Mouse (Mus musculus): Measurements from ENCODE around the gene Stub1. TPM values are rescaled to one million over a fixed set of nuclear protein-coding genes. Genes with fewer than 3 reads are reported as not detected.

The Stub1 gene
- total RNA-seq, 1 experiment from 2014 or later = 74.8 TPM

DNA sequence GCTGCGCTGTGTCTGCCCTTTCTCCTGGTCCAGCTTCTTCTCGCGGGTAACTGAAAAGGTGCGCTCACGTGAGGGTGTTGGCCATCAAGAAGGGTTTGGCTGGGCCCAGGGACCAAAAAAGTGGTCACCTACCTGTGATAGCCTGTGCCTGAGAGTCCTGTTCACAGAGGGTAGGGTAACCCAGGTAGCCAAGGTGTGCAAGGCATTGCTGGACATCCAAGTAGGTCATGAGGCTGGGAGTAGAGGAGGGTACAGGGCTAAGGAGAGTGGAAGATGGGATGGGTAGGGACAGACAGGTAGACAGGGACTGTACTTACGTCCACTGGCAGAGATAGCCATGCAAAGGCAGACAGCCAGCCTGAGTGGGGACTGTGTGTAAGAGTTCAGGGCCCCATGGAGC is 7.3 kb upstream of the Stub1 start:
- ATAC-seq (ENCODE audit: extremely low read depth, insufficient number of reproducible peaks, low FRiP score, poor library complexity, severe bottlenecking) = no peak

GRCm38 (mm10) chr17:25839455-25840235 is 6.4 kb upstream of the Stub1 start:
- no peak for ATAC-seq (ENCODE audit: extremely low read depth, insufficient number of reproducible peaks, low FRiP score, poor library complexity, severe bottlenecking)

- ATAC-seq (ENCODE audit: extremely low read depth, insufficient number of reproducible peaks, low FRiP score, poor library complexity, severe bottlenecking) = no peak
These were observed 5.7 kb upstream of the Stub1 start for GRCm38 (mm10) chr17:25838904-25839303.

- no peak for ATAC-seq (ENCODE audit: extremely low read depth, insufficient number of reproducible peaks, low FRiP score, poor library complexity, severe bottlenecking)
These were observed 4.3 kb upstream of the Stub1 start for GRCm38 (mm10) chr17:25837533-25837932.

GRCm38 (mm10) chr17:25837076-25837410 is 3.8 kb upstream of the Stub1 start, which contains the start of gene Rhbdl1:
Gene Rhbdl1, minus strand, starts transcription at chr17:25837295.
- no peak for ATAC-seq (ENCODE audit: extremely low read depth, insufficient number of reproducible peaks, low FRiP score, poor library complexity, severe bottlenecking)

- no peak for ATAC-seq (ENCODE audit: extremely low read depth, insufficient number of reproducible peaks, low FRiP score, poor library complexity, severe bottlenecking)
These were observed 3.3 kb upstream of the Stub1 start for GRCm38 (mm10) chr17:25836397-25837075.

- ATAC-seq (ENCODE audit: extremely low read depth, insufficient number of reproducible peaks, low FRiP score, poor library complexity, severe bottlenecking) = no peak
These were observed 2.6 kb upstream of the Stub1 start for GRCm38 (mm10) chr17:25835816-25836215.

DNA sequence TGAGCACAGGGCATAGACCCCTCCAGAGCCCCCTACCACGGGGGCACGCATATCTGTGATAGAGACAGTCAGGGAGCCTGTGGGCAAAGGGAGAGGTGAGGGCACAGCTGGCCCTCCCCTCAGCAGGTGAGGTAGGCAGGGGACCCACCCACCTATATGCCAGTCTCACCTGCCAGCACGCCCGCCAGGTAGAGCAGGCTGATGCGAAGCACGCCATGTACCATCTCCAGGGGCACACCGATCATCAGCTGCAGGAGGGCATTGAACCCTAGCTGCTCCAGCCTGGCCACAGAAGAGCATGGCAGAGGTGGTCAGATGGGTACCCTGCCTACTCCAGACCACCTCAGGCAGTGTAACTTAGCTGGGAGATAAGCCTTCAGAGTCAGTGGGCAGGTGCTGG is 2.1 kb upstream of the Stub1 start:
- ATAC-seq (ENCODE audit: extremely low read depth, insufficient number of reproducible peaks, low FRiP score, poor library complexity, severe bottlenecking) = no peak

GRCm38 (mm10) chr17:25834595-25835222 is 1.5 kb upstream of the Stub1 start:
- ATAC-seq (ENCODE audit: extremely low read depth, insufficient number of reproducible peaks, low FRiP score, poor library complexity, severe bottlenecking) = no peak

DNA sequence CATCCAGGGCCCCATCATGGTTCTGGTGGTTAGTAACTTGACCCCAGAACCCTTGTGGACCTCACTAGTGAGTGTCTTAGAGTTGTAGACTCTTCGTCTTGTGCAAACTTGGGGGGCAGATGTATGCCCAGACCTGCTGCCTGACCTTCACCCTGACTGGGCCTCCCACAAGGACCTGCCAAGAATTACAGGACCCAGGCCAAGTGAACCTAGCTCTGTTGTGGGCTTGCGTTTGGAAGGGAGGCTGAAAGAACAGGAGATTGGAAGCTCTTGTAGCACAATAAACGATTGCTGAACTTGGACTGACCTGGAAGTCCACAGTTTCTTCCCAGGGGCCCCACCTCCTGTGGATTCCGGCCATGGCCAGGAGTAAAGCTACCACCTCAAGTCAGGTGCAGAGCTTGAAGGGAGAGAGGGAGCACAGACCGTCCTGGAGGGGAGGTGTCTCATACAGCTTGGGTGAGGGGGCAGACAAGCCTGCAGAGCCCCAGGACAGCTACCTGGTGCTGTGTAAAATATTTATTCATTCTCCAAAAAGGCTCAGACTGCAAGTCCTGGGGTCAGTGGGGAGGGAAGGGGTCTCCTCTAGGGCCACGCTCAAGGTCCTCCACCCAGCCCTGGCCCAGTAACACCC is 874 bp upstream of the Stub1 start:
- no peak for ATAC-seq (ENCODE audit: extremely low read depth, insufficient number of reproducible peaks, low FRiP score, poor library complexity, severe bottlenecking)

DNA sequence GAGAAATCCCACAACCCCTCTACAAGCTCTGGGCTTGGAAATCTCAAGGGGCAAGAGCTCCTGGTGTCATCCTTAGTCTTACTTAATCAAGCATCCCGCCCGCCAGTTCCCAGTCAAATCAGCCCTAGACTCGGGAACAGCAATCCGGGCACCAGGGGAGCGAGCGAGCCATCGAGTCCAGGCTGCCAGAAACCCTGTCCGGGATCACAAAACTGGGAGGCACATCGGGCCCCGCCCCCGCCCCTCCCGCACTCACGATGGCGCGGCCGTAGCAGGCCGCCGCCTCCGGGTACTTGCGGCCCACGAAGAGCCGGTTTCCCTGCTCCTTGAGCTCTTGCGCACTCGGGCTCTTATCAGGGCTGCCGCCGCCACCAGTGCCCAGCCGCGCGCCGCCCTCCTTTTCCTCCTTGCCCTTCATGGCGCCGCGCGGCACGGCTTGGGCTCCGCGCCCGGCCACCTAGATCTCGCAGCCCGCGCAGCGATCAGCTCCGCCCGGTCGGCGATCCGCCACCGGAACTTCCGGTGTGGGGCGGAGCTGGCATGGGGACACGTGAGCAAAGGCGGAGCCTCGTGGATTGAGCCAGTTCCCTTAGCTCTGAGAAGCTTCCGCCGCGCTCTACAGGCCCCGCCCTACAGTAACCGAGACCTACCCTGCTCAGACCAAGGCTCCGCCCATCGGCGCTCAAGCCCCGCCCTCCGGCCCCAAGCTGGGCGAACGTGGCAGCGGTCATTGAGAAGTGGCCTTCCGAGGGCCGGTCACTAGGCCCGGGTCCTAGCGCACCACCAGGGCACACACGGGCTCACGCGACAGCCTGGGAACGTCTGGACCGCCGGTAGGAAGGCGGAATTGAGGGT is 541 bp downstream of the Stub1 start:
- peak; percentile 89 for ATAC-seq (ENCODE audit: extremely low read depth, insufficient number of reproducible peaks, low FRiP score, poor library complexity, severe bottlenecking)

DNA sequence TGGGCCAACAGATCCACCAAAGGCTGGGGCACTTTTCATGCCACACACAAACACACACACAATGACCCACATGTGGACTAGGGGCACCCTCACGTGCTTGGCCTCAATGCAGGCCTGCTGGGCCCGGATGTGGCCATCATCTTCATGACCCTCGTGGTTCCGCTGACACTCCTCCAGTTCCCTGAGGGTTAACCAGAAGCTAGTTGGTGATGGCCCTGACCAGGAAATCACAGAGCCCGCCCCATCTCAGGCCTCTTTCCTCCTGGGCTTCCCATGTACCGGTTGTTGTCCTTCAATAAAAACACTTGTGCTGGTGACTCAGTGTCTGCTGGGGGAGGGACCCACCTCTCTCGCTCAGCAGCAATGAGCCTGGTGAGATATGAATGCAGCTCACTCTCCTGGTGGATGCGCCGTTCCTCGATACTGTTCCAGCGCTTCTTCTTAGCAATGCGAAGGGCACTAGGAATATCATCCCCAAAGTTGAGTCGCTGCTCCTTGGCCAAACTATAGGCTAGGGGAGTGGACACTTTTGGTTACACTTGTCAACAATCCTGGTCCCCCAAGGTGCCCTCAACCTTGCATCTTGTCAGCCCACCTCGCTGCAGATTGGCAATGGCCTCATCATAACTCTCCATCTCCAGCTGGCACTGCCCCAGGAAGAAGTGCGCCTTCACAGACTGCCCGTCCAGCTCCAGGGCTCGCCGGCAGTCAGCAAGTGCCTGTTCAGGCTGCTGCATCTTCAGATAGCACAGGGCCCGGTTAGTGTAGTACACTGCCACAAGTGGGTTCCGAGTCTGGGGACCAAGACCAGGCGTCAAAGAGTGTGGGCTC is 1.5 kb downstream of the Stub1 start:
- no peak for ATAC-seq (ENCODE audit: extremely low read depth, insufficient number of reproducible peaks, low FRiP score, poor library complexity, severe bottlenecking)

GRCm38 (mm10) chr17:25830806-25831431 is 2.3 kb downstream of the Stub1 start:
- ATAC-seq (ENCODE audit: extremely low read depth, insufficient number of reproducible peaks, low FRiP score, poor library complexity, severe bottlenecking) = no peak

- no peak for ATAC-seq (ENCODE audit: extremely low read depth, insufficient number of reproducible peaks, low FRiP score, poor library complexity, severe bottlenecking)
These were observed 2.9 kb downstream of the Stub1 start for GRCm38 (mm10) chr17:25830200-25830753.

- ATAC-seq (ENCODE audit: extremely low read depth, insufficient number of reproducible peaks, low FRiP score, poor library complexity, severe bottlenecking) = no peak
These were observed 3.6 kb downstream of the Stub1 start for GRCm38 (mm10) chr17:25829558-25830017.

DNA sequence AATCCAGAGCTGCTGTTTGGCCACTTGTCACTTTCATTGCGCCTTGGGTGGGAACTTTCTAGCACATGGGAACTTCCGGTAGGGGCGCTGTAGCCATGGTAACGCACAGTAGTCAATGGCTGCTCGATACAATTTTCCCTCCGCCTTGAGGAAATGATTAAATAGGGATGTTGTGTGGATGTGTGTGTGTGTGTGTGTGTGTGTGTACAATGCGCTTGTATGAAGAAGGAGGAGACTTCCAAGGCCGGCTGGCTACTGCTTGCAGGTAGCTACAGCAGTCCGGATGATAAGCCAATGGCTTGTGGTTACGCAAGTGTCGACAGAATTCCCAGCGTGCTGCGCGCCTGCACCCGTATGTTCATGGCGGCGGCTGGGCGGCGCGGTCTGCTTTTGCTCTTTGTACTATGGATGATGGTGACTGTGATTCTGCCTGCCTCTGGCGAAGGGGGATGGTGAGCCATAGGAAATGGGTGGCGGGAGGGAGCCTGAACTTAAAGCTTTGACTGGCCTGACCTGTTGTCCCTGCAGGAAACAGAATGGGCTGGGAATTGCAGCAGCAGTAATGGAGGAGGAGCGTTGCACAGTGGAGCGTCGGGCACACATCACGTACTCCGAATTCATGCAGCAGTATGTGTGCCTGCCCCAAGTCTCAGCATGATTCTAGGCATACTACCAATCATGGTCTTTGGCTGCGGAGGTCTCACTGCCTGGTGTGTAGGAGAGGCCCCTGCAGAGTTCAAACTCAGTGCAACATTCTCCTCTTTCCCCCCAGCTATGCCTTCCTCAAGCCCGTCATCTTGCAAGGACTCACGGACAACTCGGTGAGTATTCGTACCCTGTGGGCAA is 4.3 kb downstream of the Stub1 start, which contains the start of gene Jmjd8:
Gene Jmjd8 (plus strand): TSS at position 156 of the 846 bp plus-strand sequence.
- no peak for ATAC-seq (ENCODE audit: extremely low read depth, insufficient number of reproducible peaks, low FRiP score, poor library complexity, severe bottlenecking)
